Mouse (Mus musculus) frontal cortex, postnatal 36 days (tissue): Measurements from ENCODE around the gene Ank2.

Experiments used
- DNase-seq, 2 experiments: peaks; one replicate each; pipeline ENCODE4 v3.0.0; 2022; ENCODE audit warnings: low spot score in 2 of 2

Ank2 gene

DNA sequence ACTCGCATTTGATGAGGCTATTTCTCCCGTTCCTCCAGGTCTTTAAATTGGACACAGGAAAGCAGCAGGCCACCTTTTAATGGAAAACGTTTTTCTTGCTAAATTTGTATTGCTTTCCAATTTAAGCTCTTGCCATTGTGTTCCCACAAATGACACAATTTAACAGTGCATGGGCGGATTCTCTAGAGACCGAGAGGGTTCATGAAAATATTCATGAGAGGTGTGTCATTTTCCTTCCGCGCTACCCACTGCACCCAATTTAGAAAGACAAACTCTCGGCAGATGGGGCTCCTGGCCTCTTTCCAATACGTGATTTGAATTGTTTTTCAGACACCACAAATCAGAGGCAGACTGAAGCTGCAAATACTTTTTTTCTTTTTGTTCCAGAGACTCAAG is 205.7 kb downstream of the Ank2 start:
- DNase-seq: peak; percentile 82 to 95

DNA sequence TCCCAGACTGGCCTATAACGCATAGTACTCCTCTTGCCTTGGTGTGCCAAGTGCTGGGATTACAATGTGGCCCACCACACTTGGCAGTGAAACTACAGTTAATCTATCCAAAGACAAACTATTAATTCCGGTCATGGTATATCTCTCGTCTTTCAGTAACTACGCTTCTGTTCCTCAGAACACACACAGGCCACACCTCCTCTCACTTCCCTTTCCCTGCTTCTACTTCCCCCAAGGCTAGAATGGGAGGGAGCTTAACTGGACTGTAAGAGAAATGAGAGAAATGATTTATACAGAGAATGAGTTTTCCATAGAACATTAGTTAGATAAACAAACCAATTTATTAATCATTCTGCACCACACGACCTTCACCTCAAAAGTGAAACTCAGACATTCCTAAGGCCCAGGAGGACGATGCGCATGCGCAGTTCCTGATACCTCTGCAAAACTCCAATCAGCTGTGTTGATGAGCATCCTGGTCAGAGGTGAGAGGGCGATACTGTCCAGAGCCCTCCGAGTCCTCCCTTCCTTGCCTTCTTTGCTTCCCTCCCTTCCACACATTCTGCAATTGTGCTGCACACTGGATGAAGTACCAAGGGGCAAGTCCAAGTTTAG is 206.2 kb downstream of the Ank2 start:
- no peak for DNase-seq

DNA sequence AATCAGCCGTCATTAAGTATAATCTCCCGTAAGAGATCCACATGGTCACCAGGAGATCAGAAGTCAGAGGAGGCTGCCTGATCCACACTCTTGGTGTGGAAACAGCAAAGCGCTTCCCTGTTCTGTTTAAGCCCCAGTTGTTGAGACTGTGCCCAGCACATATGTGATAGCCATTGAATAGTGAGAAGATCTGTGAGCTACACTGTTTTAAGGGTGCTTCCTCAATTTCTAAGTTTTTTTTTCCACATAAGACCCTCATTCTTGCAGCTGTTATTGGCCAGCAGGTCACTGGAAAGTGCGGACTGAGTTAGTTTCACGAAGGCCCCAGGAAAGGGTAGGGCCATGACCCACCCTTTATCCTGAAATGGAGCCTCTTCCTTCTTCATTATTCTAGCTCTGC is 216.9 kb downstream of the Ank2 start:
- no peak for DNase-seq

DNA sequence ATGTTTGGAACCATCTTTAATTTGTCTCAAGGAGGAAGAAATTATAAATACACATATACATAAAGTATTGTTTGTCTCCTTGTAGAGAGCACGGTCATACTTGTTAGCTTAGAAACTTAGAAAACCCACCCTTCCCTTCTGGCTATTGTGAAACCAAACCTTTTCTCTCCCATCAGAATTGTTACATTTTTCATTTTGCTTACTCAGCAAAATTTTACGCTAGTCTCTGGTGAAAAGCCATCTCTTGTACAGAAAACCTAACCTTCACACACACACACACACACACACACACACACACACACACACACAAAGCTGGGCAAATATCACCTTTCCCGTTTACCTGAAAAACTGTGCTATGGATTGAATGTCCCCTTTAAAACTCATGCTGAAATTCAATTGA is 217.8 kb downstream of the Ank2 start:
- no peak for DNase-seq

DNA sequence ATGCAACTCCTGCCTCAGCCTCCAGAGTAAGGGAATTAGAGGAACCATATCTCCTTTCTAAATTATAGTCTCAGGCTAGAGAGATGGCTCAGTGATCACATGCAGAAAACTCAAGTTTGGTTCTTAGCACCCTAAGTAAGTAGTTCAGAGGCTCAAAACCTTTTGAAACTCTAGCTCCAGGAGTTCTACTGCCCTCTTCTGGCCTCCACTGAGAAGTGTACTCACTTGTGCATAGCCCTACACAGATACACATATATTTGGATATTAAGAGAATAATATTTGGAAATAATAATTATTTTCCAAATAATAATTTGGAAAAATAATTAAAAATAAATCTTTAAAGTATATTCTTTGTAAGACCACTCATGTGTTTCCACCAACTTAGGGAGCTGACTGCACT is 218.8 kb downstream of the Ank2 start:
- no peak for DNase-seq

DNA sequence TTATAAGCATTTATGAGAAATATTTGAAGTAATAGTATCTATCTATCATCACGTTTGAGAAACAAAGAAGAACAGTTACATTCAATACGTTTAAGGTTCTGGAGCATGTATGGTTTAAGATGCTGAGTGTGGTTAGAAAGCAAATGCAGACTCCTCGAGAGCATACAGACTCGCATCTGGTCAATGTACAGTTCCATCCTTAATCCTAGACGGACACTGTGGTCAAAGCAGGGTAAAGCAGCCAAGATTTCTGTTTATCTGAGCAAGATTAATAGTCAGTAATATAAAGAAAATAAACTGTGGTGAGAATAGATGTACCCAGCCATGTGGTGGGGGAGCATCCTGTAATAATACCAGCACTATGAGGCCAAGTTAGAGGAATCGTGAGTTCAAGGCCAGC is 223.2 kb downstream of the Ank2 start:
- no peak for DNase-seq

DNA sequence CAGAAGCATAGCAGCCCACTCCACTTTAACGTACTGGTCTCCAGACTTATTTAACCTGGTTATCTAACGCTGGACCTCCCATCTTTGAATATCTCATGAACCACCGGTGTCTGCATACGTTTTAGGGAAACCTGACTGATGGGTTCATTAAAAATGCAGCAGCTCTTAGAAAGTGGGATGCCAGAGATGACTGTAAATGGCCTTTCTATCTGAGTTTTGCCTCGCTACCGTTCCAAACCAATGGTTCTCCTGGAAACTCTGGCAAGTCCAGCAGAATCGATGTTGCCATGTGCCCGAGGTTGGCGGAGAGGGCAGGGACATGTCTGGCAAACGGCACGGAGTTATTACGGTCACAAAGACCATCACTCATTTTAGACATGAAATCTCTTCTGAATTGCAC is 226.3 kb downstream of the Ank2 start:
- no peak for DNase-seq

DNA sequence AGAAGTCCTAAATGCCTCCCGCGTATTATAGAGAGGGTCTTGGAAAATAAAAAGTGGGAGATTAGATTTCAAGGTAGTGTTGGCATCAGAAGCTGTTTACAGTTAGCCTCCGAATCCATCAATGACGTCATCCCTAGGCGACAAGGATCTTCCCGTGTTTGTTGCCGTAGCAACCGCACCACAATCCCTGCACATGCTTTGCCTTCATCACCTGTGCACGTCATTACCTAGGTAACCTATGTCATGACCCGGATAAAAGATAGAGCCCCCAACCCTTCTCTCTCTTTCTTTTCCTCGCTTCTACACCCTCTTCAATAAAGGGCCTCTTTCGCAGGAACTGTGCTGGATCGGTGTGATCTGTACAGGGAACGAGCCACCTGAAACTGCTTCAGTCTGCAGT is 229.5 kb downstream of the Ank2 start:
- no peak for DNase-seq

DNA sequence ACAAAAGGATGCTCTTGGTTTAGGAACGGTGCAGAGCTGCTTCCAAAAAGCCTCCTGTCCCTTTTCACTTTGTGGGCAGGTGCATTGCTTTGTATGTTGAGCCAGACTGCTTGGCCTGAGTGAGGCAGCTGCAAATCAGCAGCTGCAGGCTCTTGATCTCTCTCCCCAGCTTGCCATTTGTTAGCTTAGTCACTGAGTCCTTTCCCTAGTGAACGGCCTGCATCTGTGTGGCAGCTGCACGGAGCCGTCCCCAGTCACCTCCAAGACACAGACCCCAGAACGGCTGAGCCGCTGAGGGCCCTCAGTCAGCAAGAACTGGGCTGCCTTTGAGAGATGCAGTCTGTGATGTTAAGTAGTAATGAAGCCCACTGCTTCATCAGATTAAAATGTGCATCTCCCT is 231.3 kb downstream of the Ank2 start:
- no peak for DNase-seq

DNA sequence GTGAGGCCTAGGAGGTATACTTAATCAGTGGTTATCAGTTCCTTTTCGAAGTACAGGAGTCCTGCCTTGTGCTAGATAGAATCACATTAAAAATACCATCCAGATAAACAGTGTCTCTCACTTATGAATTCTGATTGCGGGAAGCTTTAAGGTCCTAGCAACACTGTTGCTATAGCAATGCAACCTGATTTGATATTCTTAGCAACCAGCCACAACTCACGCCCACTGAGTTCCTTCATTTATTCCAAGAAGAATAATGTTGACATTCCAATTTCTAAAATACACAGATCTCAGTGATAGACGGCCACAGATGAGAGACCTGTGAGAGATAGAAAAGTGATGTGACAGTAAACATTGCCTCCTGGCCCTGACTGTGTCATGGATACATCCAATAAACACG is 233.4 kb downstream of the Ank2 start:
- DNase-seq: peak in 1 of 2 experiments; percentile 64

DNA sequence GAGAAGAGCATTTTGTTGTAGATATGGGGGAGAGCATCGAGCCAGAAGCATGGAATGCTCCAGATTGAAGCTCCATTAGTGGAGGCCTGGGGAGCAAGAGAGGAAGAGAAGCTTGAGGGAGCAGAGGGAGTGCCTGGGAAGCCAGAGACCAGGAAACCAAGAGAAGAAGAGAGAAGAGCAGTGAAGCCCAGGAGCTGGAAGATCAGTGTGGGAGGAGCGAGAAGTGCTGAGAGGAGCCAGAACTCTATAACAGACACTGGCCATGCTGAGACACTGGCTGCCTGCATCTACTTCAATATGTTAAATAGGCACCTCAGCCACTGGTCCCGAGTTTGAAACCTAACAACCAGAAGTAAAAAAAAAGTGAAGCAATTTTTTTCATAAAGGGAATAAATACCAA is 234.0 kb downstream of the Ank2 start:
- DNase-seq: no peak

DNA sequence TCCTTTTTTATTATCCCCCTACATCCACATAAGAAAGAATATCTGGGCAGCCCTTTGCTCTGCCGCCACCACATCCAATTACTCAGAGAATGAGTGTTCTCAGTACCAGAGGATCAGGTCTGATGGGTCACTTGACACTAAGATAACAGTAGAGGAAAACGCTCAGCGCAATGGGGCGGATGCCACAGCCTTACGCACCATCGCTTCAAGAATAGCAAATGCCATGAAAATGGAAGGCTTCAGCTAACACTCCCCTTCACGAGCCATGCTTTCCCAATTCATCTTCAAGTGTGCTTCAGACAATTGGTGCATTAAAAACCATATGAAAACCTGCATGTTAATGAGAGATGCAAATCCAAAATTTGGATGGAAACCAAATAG is 238.4 kb downstream of the Ank2 start:
- DNase-seq: no peak

DNA sequence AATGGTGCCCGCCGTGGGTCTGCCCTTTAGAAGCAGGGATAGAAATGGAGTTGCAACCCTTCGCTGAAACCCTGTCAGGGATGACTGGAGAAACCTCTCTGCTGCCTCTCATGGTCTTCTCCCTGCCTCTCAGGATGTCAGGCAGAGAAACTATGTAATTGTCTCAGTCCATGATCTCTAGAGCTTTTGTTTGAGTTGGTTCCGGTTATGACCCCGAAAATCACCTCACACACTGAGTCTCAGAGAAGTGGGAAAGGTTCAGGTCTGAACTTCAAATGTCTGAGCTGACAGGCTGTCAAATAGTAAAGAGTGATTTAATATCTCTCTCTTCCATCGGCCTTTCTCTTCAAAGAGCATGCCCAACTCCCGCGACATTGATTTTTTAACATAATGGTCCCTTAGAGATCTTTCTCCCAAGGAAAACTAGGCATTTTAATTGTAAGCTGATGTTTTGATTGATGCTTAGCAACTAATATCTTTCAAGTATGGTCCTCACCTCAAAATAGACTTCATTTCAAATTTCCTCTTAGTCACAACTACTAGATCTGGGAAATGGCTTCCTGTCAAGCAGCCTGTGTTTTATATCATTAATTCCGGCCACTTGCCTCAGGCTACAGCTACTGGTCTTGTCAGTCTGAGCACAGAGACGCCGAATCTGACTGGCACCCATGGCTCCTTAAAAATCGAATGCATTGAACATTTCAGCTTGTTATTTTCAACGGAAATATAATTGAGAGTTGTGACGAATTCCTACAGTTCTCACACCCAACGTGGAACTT is 239.0 kb downstream of the Ank2 start:
- no peak for DNase-seq

DNA sequence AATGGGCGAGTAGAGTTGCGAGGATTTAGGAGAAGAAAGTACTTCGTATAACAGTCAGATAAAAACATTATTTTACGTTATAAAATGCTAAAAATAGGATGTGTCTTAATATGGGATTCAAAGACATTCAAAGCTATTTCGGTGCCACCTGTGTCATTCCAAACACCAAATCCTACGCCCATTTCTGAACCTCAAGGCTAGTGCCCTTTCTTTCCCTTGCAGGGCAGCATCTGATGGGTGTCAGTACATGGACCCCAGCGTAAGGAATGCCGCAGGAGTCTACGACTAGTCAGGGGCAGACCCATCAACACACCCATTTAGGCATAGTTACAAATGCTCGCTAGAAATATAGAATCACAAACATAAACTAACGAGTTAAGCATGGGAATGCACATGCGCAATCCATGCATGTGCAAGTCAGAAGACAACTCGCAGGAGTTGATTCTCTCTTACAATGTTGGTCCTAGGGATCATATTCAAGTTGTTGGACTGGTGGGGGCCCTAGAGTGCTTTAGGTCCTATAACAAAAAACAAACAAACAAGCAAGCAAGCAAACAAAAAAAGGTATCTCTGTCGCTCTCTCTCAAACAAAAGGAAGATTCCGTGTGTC is 240.6 kb downstream of the Ank2 start:
- no peak for DNase-seq

DNA sequence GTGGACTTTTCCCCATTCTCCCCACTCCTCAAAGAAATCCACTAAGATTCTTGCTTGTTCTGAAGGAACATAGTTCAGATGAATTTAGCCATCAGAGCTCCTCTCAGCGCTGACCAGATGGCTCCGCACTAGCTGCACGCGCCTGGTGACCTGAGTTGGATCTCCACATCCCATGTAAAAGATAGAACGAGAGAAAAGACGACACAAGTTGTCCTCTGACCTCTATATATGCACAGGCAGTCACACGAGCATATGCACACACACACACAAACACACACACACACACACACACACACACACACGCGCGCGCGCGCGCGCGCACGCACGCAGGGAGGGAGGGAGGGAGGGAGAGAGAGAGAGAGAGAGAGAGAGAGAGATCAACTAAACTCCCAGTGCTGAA is 241.2 kb downstream of the Ank2 start:
- DNase-seq: peak in 1 of 2 experiments; percentile 39

DNA sequence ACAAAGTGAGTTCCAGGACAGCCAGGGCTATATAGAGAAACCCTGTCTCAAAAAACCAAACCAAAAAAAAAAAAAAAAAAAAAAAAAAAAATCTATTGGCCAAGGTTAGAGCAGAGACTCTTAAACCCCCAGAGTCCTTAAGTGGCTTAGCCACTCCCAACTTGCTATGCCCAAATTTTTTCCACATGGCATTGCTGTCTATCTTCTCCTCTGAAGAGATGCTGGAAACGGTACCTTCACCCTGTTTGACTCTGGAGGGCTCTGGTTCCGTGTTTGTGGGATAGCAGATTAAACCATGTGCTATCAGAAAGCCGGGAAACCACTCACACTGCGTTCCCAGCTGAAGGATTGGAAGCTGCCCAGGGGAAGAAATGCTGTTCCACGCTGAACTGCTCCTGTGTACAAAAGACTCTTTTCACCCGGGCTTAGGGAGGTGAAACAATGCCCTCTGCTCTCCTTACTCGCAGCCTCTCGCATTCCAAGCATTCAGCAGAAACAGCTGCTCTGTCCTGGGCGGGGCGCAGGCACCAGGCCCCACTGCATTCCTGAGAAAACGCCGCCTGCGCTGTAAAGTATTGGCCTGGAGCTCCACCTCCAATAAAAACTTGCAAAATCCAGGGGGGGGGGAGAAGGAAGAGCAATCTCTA is 241.7 kb downstream of the Ank2 start:
- DNase-seq: peak; percentile 39 to 54

DNA sequence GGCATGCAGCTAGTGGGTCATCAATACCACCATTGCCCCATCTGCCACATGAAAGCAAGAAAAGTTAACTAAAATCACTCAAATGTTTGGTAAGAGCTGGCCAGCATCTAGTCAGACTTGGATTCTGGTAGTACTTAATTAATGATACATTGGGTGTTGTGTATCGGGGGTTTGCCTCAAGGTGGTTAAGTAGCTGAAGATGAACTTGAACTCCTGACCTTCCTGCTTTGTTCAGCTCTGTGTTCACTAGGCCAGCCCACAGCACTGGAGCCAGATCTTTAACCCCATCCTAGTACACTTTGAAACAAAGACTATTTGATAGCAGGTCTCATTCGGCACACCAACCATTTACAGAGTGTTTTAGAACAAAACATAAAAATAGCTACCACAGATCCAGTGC is 242.5 kb downstream of the Ank2 start:
- no peak for DNase-seq

DNA sequence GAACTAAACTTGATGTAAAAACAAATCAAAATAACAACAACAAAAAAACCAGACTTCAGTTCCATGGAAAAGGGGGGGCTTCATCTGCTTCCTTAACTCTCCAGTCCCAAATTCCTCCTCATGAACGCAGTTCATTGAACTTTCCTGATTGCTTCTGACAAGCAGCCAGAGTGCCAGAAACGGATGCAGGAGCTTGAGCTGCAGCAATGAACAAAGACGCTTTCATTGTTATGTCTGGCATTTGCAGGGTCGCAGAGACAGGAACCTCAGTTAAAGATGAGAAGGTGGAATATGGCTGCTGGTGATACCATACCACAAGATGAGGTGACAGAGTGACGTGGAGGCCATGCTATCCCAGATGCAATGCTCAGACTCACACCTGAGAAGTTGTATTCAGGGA is 248.2 kb downstream of the Ank2 start:
- no peak for DNase-seq

DNA sequence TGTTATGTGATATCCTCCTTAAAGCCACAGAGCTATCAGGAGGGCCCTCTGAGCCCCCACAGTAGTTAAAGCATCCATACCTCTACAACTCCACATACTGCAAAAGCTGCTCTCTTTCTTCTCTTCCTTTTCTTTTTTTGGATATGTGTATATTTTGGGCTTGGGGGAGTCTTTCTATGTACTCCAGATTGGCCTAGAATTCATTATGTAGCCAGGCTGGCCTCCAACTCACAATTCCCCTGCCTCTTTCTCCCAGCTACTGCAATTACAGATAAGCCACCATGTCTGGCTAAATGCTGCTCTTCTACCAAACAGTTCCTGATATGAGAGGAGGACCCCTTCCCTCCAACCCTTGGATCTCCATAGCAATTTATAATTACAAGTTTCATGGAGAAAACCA is 250.5 kb downstream of the Ank2 start:
- no peak for DNase-seq

DNA sequence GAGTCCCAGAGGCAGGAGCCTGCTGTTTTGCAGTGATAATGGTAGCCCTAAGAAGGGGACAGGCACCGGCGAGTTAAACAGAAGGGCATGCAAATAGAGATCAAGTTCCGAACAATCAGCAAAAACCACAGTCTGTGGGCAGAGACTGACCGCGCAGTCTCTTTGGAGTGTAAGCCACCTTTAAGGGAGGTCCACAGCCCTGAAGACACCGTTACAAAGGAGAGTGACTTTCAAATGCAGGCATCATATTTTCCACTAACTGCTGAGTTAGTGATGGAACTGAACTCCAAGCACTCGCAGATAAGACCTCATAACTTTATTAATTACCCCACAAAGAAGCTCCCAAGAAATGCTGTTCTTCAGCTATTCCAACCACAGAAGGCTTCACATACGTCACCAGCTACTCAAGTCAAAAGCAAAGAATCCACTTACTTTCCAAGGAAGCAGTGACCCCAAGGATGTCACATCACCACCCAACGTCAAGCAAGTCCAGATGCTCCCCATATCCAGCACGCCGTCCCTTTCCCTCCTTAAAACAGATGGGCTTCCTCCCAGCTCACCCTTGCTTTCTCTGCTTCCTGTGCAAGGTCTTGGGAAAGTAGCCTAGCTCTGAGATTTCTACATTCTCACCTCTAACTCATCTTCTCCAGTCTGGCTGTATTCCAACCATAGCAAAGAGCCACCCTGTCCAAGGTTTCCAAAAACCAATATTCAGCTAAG is 252.0 kb downstream of the Ank2 start:
- no peak for DNase-seq

DNA sequence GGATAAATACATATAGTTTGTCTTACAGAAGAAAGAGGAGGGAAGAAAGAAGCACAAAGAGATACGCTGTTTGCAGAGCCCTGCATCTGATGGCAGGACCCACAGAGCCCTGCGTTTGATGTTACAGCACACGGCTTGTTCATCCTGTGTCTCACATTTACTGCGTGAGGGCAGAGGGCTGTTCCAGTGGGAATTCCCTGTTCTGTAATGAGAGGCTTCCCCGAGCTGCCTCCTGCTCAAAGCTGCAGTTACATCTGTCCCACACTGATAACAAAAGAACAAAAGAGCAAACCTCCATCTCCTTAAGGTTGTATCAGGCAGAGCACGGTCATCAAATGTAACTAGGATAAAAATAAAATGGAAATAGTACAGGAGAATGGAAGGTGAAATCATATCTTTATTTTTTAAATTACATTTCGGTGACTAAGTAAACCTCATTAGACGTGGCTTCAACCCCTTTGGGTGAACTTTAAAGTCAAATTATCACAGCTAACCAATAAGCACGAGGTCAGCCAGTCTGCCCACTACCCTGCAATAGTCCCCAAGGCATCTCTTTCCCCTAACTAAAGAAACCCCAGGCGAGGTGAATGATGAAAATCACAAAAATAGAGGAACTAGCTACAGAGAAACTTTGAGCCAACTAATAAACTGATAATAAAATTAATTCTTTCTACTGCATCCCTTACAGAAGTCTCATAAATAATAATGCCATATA is 255.1 kb downstream of the Ank2 start:
- no peak for DNase-seq
